Mouse (Mus musculus): ENCODE results near the gene Tmem247.

Tmem247 gene

GRCm38 (mm10) chr17:86965121-86965520 is 48.0 kb downstream of the Tmem247 start:
- DNase-seq: no peak

DNA sequence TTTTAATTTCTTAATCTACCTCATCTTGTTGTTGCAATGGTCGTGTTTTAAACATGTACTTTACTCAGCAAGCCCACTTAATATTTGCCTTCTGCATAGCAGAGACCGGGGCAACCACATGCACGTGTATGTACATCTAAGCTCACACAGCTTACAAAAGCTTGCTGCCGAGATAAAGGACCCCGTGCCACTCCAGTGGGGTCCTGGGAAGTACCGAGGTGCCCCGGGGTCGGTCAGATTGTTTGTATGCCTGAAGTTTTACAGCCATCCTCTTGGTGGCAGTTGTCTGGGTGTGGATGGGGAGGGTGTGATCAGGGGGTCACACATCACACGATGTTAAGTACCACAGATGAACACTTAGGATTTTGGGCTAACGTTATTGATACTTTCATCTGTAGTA is 48.9 kb downstream of the Tmem247 start:
- no peak for DNase-seq

- DNase-seq: no peak
These were observed 49.9 kb downstream of the Tmem247 start for GRCm38 (mm10) chr17:86967048-86967447.

DNA sequence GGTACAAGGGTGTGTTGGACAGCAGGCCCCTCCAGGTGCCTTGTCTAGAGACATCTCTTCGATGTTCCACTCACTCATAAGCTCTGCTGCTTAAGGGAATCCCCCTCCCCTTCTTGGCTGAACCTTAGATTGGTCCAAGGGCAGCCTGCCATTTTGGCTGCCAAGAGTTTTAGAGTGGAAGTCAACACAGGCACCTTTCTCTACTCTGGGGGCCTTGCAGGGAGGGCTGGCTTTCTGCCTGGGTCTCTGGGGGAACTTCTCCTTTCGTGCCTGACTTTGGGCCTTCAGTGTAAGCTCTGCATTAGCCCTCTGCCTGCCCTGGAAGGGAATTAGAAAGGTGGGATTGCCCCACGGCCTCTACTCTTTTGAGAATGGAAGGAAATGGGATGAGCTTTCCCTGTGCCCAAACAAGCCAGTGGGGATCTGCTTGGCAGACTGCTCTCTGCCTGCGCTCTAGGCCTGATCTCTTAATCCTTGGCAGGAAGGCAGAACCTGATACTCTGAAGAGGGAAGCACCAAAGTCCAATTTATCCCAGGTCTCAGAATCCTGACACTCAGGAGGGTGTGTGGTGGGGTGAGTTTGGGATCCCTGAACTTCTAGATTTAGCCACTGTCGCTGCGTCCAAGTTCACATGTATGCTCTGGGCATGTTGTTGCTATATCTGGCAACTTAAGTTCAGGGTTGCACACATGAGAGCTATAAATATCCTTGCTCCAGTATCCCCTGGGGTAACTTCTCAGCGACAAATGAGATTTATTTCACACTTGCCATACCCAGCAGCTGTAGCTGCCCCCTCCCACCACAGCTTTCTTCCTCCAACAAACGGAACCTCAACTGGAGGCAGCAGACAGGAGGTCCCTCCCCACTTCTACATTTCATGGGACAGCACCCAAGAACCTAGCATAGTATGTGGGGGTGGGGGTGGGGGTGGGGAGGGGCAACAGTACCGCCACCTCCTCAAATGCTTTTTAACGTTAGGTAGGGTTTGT is 50.7 kb downstream of the Tmem247 start:
- no peak for DNase-seq

DNA sequence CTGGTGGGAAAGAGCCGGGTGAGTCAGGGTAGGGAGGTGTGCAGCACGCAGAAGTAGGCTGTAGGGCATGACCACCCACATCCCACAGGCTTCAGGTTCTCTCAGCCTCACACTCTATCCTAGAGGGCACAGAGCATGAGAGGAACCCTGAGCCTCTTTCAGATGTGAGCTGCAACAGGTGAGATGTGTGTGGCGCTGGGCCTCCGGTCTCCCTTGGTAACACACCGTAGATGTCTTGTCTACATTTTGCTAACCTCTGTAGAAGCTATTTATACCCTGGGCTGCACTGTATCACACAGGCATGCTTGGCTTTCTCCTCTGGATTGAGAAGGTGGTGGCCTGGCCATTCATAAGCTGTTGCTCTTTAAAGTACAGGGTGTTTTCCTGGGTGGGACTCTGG is 51.4 kb downstream of the Tmem247 start:
- no peak for DNase-seq

DNA sequence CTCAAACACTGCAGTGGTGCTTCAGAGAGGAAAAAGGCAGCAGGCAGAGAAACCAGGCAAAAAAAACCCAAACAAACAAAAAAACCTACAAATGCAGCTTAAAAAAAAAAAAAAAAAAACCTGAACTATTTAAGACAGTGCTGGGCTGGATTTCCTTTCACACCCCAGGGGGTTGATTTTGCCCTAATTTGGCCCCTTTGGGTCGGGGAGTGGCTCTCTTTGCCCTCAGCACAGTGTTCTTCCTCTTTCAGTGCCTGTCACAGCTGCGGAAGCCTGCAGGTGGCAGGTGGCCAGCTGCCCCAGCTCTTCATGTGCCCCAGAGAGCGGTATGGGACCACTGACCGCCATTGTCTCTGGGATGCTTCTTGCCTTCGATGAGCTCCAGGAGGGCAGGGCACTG is 52.4 kb downstream of the Tmem247 start:
- no peak for DNase-seq

GRCm38 (mm10) chr17:86970026-86970750 is 53.0 kb downstream of the Tmem247 start:
- no peak for DNase-seq

GRCm38 (mm10) chr17:86971036-86971435 is 53.9 kb downstream of the Tmem247 start:
- DNase-seq: no peak

- DNase-seq: no peak
These were observed 54.7 kb downstream of the Tmem247 start for GRCm38 (mm10) chr17:86971860-86972259.
